Mouse (Mus musculus) right cerebral cortex, postnatal 4 days (tissue): ENCODE data around the gene Tmie.
A peak's percentile ranks its signal among the peaks of the same experiment; 100 is the strongest.

Experiments used
- DNase-seq: peaks from one replicate; pipeline ENCODE4 v3.0.0-alpha.2; 2022

The Tmie gene

GRCm38 (mm10) chr9:110888935-110889334 lies 9.0 kb upstream of the Tmie start:
- no peak for DNase-seq

- DNase-seq: no peak
These were observed 7.7 kb upstream of the Tmie start for GRCm38 (mm10) chr9:110887388-110888303.

GRCm38 (mm10) chr9:110881953-110882352 lies 2.0 kb upstream of the Tmie start:
- DNase-seq: no peak

GRCm38 (mm10) chr9:110880772-110881171 lies 859 bp upstream of the Tmie start:
- DNase-seq: no peak

- no peak for DNase-seq
These were observed 557 bp downstream of the Tmie start, which contains the start of gene Als2cl for GRCm38 (mm10) chr9:110879191-110879920. TSS of gene Als2cl (plus strand) at chr9:110879870.

- no peak for DNase-seq
These were observed 2.0 kb downstream of the Tmie start for GRCm38 (mm10) chr9:110877888-110878287.

GRCm38 (mm10) chr9:110877353-110877752 lies 2.6 kb downstream of the Tmie start:
- no peak for DNase-seq

- no peak for DNase-seq
These were observed 4.6 kb downstream of the Tmie start for GRCm38 (mm10) chr9:110875288-110875695.

- DNase-seq: no peak
These were observed 5.2 kb downstream of the Tmie start for GRCm38 (mm10) chr9:110874660-110875191.

- DNase-seq: peak; percentile 83
These were observed 5.9 kb downstream of the Tmie start for GRCm38 (mm10) chr9:110873681-110874659.

GRCm38 (mm10) chr9:110871030-110871429 lies 8.9 kb downstream of the Tmie start:
- no peak for DNase-seq

GRCm38 (mm10) chr9:110858967-110859596 lies 20.8 kb downstream of the Tmie start:
- no peak for DNase-seq

GRCm38 (mm10) chr9:110858523-110858922 lies 21.4 kb downstream of the Tmie start:
- DNase-seq: no peak

GRCm38 (mm10) chr9:110857781-110858472 lies 22.0 kb downstream of the Tmie start, which contains the start of gene Prss50:
TSS of gene Prss50 (plus strand) at chr9:110857967.
- no peak for DNase-seq

GRCm38 (mm10) chr9:110856920-110857319 lies 23.0 kb downstream of the Tmie start:
- no peak for DNase-seq

GRCm38 (mm10) chr9:110855903-110856302 lies 24.0 kb downstream of the Tmie start:
- no peak for DNase-seq

- DNase-seq: no peak
These were observed 30.8 kb downstream of the Tmie start for GRCm38 (mm10) chr9:110849162-110849561.

- no peak for DNase-seq
These were observed 35.7 kb downstream of the Tmie start, which contains the start of gene Prss46 for GRCm38 (mm10) chr9:110844206-110844605. TSS of gene Prss46 (plus strand) at chr9:110844506.

GRCm38 (mm10) chr9:110841438-110841837 lies 38.5 kb downstream of the Tmie start:
- no peak for DNase-seq

GRCm38 (mm10) chr9:110840905-110841304 lies 39.0 kb downstream of the Tmie start:
- no peak for DNase-seq

- DNase-seq: no peak
These were observed 43.8 kb downstream of the Tmie start for GRCm38 (mm10) chr9:110836112-110836511.
